Mouse (Mus musculus) cerebellum, adult 2 months (tissue): ENCODE measurements at regions not wholly inside any gene's neighbourhood (a gene's known extent, or its start where the extent isn't known, plus 50 kb on each side); places are given as distances from the start of the nearest gene placed in this dataset.

Experiments used
- DNase-seq, 2 experiments: peaks; one replicate each; pipeline ENCODE4 v3.0.0; 2021
- H3K27ac ChIP-seq: fragments of 200-500 bp; 2 replicates; pipeline ENCODE4 v1.5.1; 2012; ENCODE audit warnings: low read length, control low read depth, inconsistent platforms; ENCODE audit not compliant: insufficient read depth
- H3K27me3 ChIP-seq: fragments of 200-500 bp; 2 replicates; pipeline ENCODE4 v1.6.1; 2012; ENCODE audit warnings: inconsistent platforms, mild to moderate bottlenecking, low read length, moderate library complexity; ENCODE audit not compliant: control insufficient read depth, insufficient read depth
- H3K4me1 ChIP-seq: fragments of 200-500 bp; 2 replicates; pipeline ENCODE4 v1.6.1; 2011; ENCODE audit warnings: low read length; ENCODE audit not compliant: control insufficient read depth, insufficient read depth
- H3K4me3 ChIP-seq: fragments of 200-500 bp; replicated peaks from 2 replicates; pipeline ENCODE3; 2011; ENCODE audit warnings: mild to moderate bottlenecking, low read depth, low read length, control low read depth; ENCODE audit not compliant: insufficient read depth
- CTCF ChIP-seq: fragments of 200-500 bp; IDR thresholded peaks from 2 replicates; pipeline ENCODE4 v1.5.1; 2011; ENCODE audit warnings: low read depth, mild to moderate bottlenecking, control low read depth, low read length, moderate library complexity, borderline replicate concordance; ENCODE audit not compliant: insufficient read depth
- POLR2A ChIP-seq: fragments of 200-500 bp; IDR thresholded peaks from 2 replicates; pipeline ENCODE4 v1.6.1; 2011; ENCODE audit warnings: low read length, control low read depth, borderline replicate concordance; ENCODE audit not compliant: insufficient read depth
- WGBS: fragments of 180-500 bp; shearing (Covaris S2); methylation state at CpG from one replicate; pipeline ENCODE4 v1.1.7; 2018; 5-methylcytosine and 5-hydroxymethylcytosine counted together

- DNase-seq = no peak
- no peaks in the 10 kb centered on the region for H3K27me3 ChIP-seq
- H3K4me3 ChIP-seq = no peak overlapping the region
- H3K4me1 ChIP-seq = no peaks in the 10 kb centered on the region
- WGBS = 68% methylated on average over 6 of the region's 6 CpGs
- H3K27ac ChIP-seq = no peak overlapping the region
- no peak for TF ChIP-seq POLR2A
- TF ChIP-seq CTCF = no peak
These were observed 85.4 kb downstream of the Rpap3 start for GRCm38 (mm10) chr15:97620261-97620660.

- TF ChIP-seq POLR2A (no peak), CTCF (no peak)
- H3K27ac ChIP-seq = no peak overlapping the region
- 90% methylated on average over 7 of the region's 7 CpGs for WGBS
- DNase-seq = no peak
- no peaks in the 10 kb centered on the region for H3K4me1 ChIP-seq
- H3K4me3 ChIP-seq = no peak overlapping the region
- H3K27me3 ChIP-seq = no peaks in the 10 kb centered on the region
These were observed 85.9 kb downstream of the Rpap3 start for GRCm38 (mm10) chr15:97619764-97620163.

DNA sequence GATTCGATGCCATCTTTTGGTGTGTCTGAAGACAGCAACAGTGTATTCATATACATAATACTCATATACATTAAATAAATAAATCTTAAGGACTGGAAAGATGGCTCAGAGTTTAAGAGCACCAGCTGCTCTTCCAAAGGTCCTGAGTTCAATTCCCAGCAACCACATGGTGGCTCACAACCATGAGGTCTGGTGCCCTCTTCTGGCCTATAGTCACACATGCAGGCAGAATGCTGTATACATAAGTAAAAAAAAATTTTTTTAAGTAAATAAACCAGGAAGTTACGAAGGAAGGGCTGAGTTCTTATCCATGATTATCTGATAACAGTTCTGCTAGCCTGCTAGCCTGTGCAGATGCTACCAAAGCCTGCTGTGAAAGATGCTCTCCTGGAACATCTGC lies 93.3 kb downstream of the Rpap3 start:
- H3K4me3 ChIP-seq = no peak overlapping the region
- WGBS = 91% methylated on average over 2 of the region's 2 CpGs

GRCm38 (mm10) chr15:97610767-97611166 lies 94.9 kb downstream of the Rpap3 start:
- Histone ChIP-seq H3K4me1 (no peaks in the 10 kb centered on the region), H3K4me3 (no peak overlapping the region), H3K27ac (no peak overlapping the region), H3K27me3 (no peaks in the 10 kb centered on the region)
- DNase-seq = no peak
- WGBS = 91% methylated on average over 4 of the region's 4 CpGs
- no peak for TF ChIP-seq CTCF

More for the DNA sequence above, 93.3 kb downstream of the Rpap3 start:
- no peaks in the 10 kb centered on the region for H3K4me1 ChIP-seq
- H3K27me3 ChIP-seq = no peaks in the 10 kb centered on the region
- TF ChIP-seq CTCF (no peak), POLR2A (no peak)
- no peak for DNase-seq
- H3K27ac ChIP-seq = no peak overlapping the region

DNA sequence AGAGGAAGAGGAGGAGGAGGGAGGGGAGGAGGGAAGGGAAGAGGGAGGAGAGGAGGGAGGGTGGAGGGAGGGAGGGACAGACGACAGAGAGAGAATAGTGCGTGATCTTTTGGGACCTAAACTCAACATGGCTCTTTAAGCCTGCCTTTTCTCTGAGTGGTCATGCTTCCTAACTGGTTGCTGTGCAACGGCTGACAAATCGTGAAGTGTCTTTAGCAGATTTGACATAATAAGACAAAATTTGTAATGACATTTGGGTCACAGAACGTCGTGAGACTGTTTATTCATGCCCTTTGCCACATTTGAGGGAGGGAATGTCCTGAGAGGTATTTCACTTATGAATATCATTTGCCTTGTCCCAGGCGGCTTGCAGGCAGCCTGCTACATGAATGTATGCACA lies 96.1 kb downstream of the Rpap3 start:
- Histone ChIP-seq H3K4me3 (no peak overlapping the region), H3K27ac (no peak overlapping the region), H3K27me3 (no peaks in the 10 kb centered on the region), H3K4me1 (no peaks in the 10 kb centered on the region)
- no peak for DNase-seq
- WGBS = 41% methylated on average over 7 of the region's 7 CpGs
- TF ChIP-seq POLR2A (no peak), CTCF (no peak)

- H3K27ac ChIP-seq = no peak overlapping the region
- DNase-seq = no peak
- no peaks in the 10 kb centered on the region for H3K4me1 ChIP-seq
- WGBS = 94% methylated on average over 7 of the region's 7 CpGs
- no peaks in the 10 kb centered on the region for H3K27me3 ChIP-seq
- H3K4me3 ChIP-seq = no peak overlapping the region
- TF ChIP-seq POLR2A (no peak), CTCF (no peak)
These were observed 97.0 kb downstream of the Rpap3 start for GRCm38 (mm10) chr15:97608651-97609050.

DNA sequence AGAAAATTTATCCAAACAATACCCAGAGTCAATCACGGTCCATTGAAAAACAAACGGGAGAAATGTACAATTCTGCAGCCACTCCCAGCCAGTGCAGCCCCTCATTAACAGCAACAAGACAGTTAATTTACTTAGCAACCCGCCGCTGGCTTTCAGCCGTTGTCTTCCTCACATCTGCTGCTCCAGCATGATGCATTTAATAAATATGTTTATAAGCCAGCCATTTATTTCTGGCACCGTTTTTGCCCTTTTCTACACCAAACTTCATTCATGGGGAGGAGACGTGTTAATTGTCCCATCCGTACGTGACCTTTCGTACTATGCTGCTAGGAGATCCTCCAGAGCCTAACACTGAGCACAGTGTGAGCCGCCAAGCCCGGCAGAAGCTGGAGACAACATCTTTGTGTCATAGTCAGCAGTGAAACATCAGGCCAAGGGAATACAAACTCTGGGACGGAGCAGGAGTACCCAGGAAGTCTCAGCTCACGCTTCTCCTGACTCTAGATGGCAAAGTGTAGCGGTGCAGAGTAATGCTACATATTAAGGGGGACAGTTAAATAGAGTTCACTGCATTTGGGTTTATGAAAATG lies 97.9 kb downstream of the Rpap3 start:
- H3K27ac ChIP-seq = no peak overlapping the region
- TF ChIP-seq CTCF = no peak
- no peak for TF ChIP-seq POLR2A
- 56% methylated on average over 15 of the region's 15 CpGs for WGBS
- no peaks in the 10 kb centered on the region for H3K4me1 ChIP-seq
- no peak overlapping the region for H3K4me3 ChIP-seq
- DNase-seq = no peak
- no peaks in the 10 kb centered on the region for H3K27me3 ChIP-seq

GRCm38 (mm10) chr15:97606630-97607381 lies 98.8 kb downstream of the Rpap3 start:
- Histone ChIP-seq H3K27me3 (no peaks in the 10 kb centered on the region), H3K4me1 (no peaks in the 10 kb centered on the region), H3K4me3 (peak overlapping the region; percentile 47), H3K27ac (no peak overlapping the region)
- DNase-seq = peak; percentile 51 to 60
- TF ChIP-seq CTCF (no peak), POLR2A (no peak)
- 3% methylated on average over 25 of the region's 25 CpGs for WGBS
